Mouse (Mus musculus) layer of hippocampus, postnatal 25 days (tissue): ENCODE results near the gene Rps8. TPM values are rescaled to one million over a fixed set of nuclear protein-coding genes. Genes with fewer than 3 reads are reported as not detected.

Experiments used
- DNase-seq, 2 experiments: peaks; one replicate each; pipeline ENCODE4 v3.0.0; 2022; ENCODE audit warnings: mixed read lengths in 2 of 2, low spot score in 1 of 2; ENCODE audit errors: extremely low spot score in 1 of 2
- microRNA-seq, 2 experiments: library from miRNA; unstranded; fragments of <30 nt; microRNA quantifications; one replicate each; pipeline ENCODE4 v1.2.0; 2021
- total RNA-seq, 2 experiments: library from RNA; stranded (reverse); gene quantifications; 2 replicates each; pipeline ENCODE4 v1.2.3; 2021

The Rps8 gene
- total RNA-seq, 2 experiments from 2014 or later = 437 to 521 TPM

DNA sequence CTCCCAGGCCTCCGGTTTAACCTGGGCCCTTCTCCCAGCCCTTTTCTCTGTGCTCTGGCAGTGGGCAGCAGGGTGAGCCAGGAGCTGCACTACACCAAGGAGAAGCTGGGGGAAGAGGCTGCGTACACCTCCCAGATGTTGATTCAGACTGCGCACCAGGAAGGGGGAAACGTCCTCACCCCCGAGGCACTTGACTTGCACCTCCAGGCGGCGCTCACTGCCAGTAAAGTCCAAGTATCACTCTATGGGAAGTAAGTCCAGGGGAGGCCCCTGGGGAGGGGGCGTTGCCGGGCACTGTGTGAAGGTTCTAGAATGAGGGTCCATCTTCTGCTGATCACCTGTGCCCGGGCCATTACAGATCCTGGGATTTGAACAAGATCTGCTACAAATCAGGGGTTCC, 51.4 kb downstream of the Rps8 start:
- no peak for DNase-seq

Small RNAs within 50 kb of the gene (microRNA-seq; reads per million reads assigned to microRNA genes)
- 0 reads per million in 2 experiments for gene Gm22398

Other genes with a start within 250 kb of the Rps8 start
- 10 to 100 TPM; 56.9 to 66.1 TPM for gene Urod, start 161.8 kb downstream of the Rps8 start, total RNA-seq
- 10 to 100 TPM; 41.5 to 49.4 TPM for gene Hectd3, start 160.9 kb downstream of the Rps8 start, total RNA-seq
- 10 to 100 TPM; 20.6 to 21.2 TPM for gene Eif2b3, start 136.8 kb downstream of the Rps8 start, total RNA-seq
- 1 to 10 TPM; 1.4 to 3.0 TPM for gene Ptch2, start 60.2 kb downstream of the Rps8 start, total RNA-seq
- 10 to 100 TPM; 10.5 to 12.1 TPM for gene Btbd19, start 30.5 kb downstream of the Rps8 start, total RNA-seq
- gene Tctex1d4, start 29.4 kb downstream of the Rps8 start, total RNA-seq = under 1 TPM; 0.27 to 0.75 TPM
- 10 to 100 TPM; 10.9 to 11.9 TPM for gene Plk3, start 22.3 kb downstream of the Rps8 start, total RNA-seq
- gene Kif2c, start 26.4 kb upstream of the Rps8 start, total RNA-seq = under 1 TPM; 0.47 TPM
- 1 to 10 TPM; 4.6 to 6.0 TPM for gene Tmem53, start 95.7 kb upstream of the Rps8 start, total RNA-seq
- gene Armh1, start 95.9 kb upstream of the Rps8 start, total RNA-seq = under 1 TPM; 0.52 to 0.79 TPM